Mouse (Mus musculus) intestine, postnatal 0 days (tissue): Measurements from ENCODE around the gene Gm21970. TPM values are rescaled to one million over a fixed set of nuclear protein-coding genes. Genes with fewer than 3 reads are reported as not detected.

ENCODE experiments used
- ATAC-seq: fragments of 200-750 bp; cut with Nextera tagmentation; 2 replicates; pipeline ENCODE4 v1.8.0; 2017; ENCODE audit warnings: mild to moderate bottlenecking, moderate TSS enrichment, moderate library complexity
- H3K27ac ChIP-seq: fragments of 300-500 bp; sonication (generic); 2 replicates; pipeline ENCODE4 v1.5.1; 2014; ENCODE audit warnings: mild to moderate bottlenecking, low read depth, low read length, moderate library complexity
- H3K27me3 ChIP-seq: fragments of 300-500 bp; sonication (generic); replicated peaks from 2 replicates; pipeline ENCODE4 v1.6.1; 2014; ENCODE audit warnings: low read length, mixed read lengths; ENCODE audit not compliant: control insufficient read depth, insufficient read depth
- H3K36me3 ChIP-seq: fragments of 300-500 bp; sonication (generic); 2 replicates; pipeline ENCODE4 v1.6.1; 2014; ENCODE audit warnings: mild to moderate bottlenecking, moderate library complexity; ENCODE audit not compliant: control insufficient read depth, insufficient read depth
- H3K4me1 ChIP-seq: fragments of 300-500 bp; sonication (generic); replicated peaks from 2 replicates; pipeline ENCODE4 v1.6.1; 2014; ENCODE audit warnings: antibody characterized with exemption, low read length, mixed read lengths; ENCODE audit not compliant: control insufficient read depth, insufficient read depth
- H3K4me2 ChIP-seq: fragments of 300-500 bp; sonication (generic); replicated peaks from 2 replicates; pipeline ENCODE4 v1.6.1; 2014; ENCODE audit warnings: low read depth, mild to moderate bottlenecking, moderate library complexity
- H3K4me3 ChIP-seq: fragments of 300-500 bp; sonication (generic); 2 replicates; pipeline ENCODE4 v1.5.1; 2014; ENCODE audit warnings: low read depth, low read length
- H3K9ac ChIP-seq: fragments of 300-500 bp; sonication (generic); 2 replicates; pipeline ENCODE4 v1.6.1; 2014; ENCODE audit warnings: mild to moderate bottlenecking, low read depth, low read length
- H3K9me3 ChIP-seq: fragments of 300-500 bp; sonication (generic); 2 replicates; pipeline ENCODE4 v1.6.1; 2016; ENCODE audit warnings: mixed run types; ENCODE audit not compliant: control insufficient read depth
- CTCF ChIP-seq: sonication (generic); IDR thresholded peaks from 2 replicates; pipeline ENCODE4 v1.5.1; 2016; ENCODE audit warnings: low read depth, mild to moderate bottlenecking, control low read depth, antibody characterized with exemption, moderate library complexity
- WGBS: fragments of 180-500 bp; shearing (Covaris S2); extraction: QIAGEN DNeasy Blood & Tissue Kit; methylation state at CpG from one replicate; pipeline ENCODE4 v1.1.7; 2014; 5-methylcytosine and 5-hydroxymethylcytosine counted together
- polyA plus RNA-seq: library from polyadenylated mRNA; unstranded; fragments of >200 nt; fragmentation: Nextera tagmentation; extraction: Ambion mirVana; gene quantifications from 2 replicates; pipeline ENCODE4 v1.2.1, GENCODE M21; 2015

Gm21970 gene
- polyA plus RNA-seq, 1 experiment from 2014 or later: not detected

GRCm38 (mm10) chr16:91426586-91426985 is 35.1 kb downstream of the Gm21970 start:
- no peak overlapping the region for H3K27ac ChIP-seq
- H3K4me2 ChIP-seq: no peak overlapping the region
- ATAC-seq: no peak
- TF ChIP-seq CTCF: no peak
- H3K27me3 ChIP-seq: no peaks in the 10 kb centered on the region
- peaks cover 58% of the 10 kb centered on the region for H3K36me3 ChIP-seq
- no peak overlapping the region for H3K4me3 ChIP-seq
- H3K9ac ChIP-seq: no peak overlapping the region
- 90% methylated on average over 4 of the region's 4 CpGs for WGBS
- no peaks in the 10 kb centered on the region for H3K9me3 ChIP-seq
- H3K4me1 ChIP-seq: no peaks in the 10 kb centered on the region

GRCm38 (mm10) chr16:91427461-91427860 is 35.9 kb downstream of the Gm21970 start:
- H3K4me2 ChIP-seq: no peak overlapping the region
- no peak overlapping the region for H3K4me3 ChIP-seq
- no peaks in the 10 kb centered on the region for H3K27me3 ChIP-seq
- peaks cover 50% of the 10 kb centered on the region for H3K36me3 ChIP-seq
- no peak overlapping the region for H3K27ac ChIP-seq
- no peak overlapping the region for H3K9ac ChIP-seq
- no peaks in the 10 kb centered on the region for H3K9me3 ChIP-seq
- WGBS: 74% methylated on average over 5 of the region's 5 CpGs
- no peaks in the 10 kb centered on the region for H3K4me1 ChIP-seq
- ATAC-seq: no peak
- no peak for TF ChIP-seq CTCF

- H3K4me3 ChIP-seq: no peak overlapping the region
- H3K9me3 ChIP-seq: no peaks in the 10 kb centered on the region
- no peaks in the 10 kb centered on the region for H3K27me3 ChIP-seq
- peaks cover 4% of the 10 kb centered on the region; the same call in 1 of the 2 replicates for H3K4me1 ChIP-seq
- no peak overlapping the region for H3K9ac ChIP-seq
- H3K4me2 ChIP-seq: no peak overlapping the region
- no peak for TF ChIP-seq CTCF
- 71% methylated on average over 8 of the region's 8 CpGs for WGBS
- no peak overlapping the region for H3K27ac ChIP-seq
- no peak for ATAC-seq
- peaks cover 42% of the 10 kb centered on the region for H3K36me3 ChIP-seq
Measured at GRCm38 (mm10) chr16:91428259-91428865, 36.8 kb downstream of the Gm21970 start.

- no peak overlapping the region for H3K4me2 ChIP-seq
- 39% methylated on average over 5 of the region's 5 CpGs for WGBS
- no peaks in the 10 kb centered on the region for H3K9me3 ChIP-seq
- no peak for ATAC-seq
- H3K27me3 ChIP-seq: no peaks in the 10 kb centered on the region
- no peak overlapping the region for H3K4me3 ChIP-seq
- no peak overlapping the region for H3K27ac ChIP-seq
- H3K9ac ChIP-seq: no peak overlapping the region
- peaks cover 4% of the 10 kb centered on the region; the same call in 1 of the 2 replicates for H3K4me1 ChIP-seq
- no peak for TF ChIP-seq CTCF
- no peaks in the 10 kb centered on the region for H3K36me3 ChIP-seq
Measured at GRCm38 (mm10) chr16:91432720-91433328, 41.3 kb downstream of the Gm21970 start.

- H3K27ac ChIP-seq: no peak overlapping the region
- H3K4me3 ChIP-seq: no peak overlapping the region
- no peak overlapping the region for H3K4me2 ChIP-seq
- TF ChIP-seq CTCF: no peak
- no peak overlapping the region for H3K9ac ChIP-seq
- H3K9me3 ChIP-seq: no peaks in the 10 kb centered on the region
- no peaks in the 10 kb centered on the region for H3K27me3 ChIP-seq
- peaks cover 4% of the 10 kb centered on the region; the same call in 1 of the 2 replicates for H3K4me1 ChIP-seq
- WGBS: 55% methylated on average over 8 of the region's 8 CpGs
- ATAC-seq: no peak
- H3K36me3 ChIP-seq: no peaks in the 10 kb centered on the region
Measured at GRCm38 (mm10) chr16:91433329-91433933, 41.9 kb downstream of the Gm21970 start.

- no peaks in the 10 kb centered on the region for H3K9me3 ChIP-seq
- H3K27me3 ChIP-seq: no peaks in the 10 kb centered on the region
- 81% methylated on average over 3 of the region's 3 CpGs for WGBS
- TF ChIP-seq CTCF: no peak
- H3K4me3 ChIP-seq: no peak overlapping the region
- H3K36me3 ChIP-seq: no peaks in the 10 kb centered on the region
- ATAC-seq: no peak
- H3K9ac ChIP-seq: no peak overlapping the region
- no peak overlapping the region for H3K27ac ChIP-seq
- no peak overlapping the region for H3K4me2 ChIP-seq
- peaks cover 4% of the 10 kb centered on the region; the same call in 1 of the 2 replicates for H3K4me1 ChIP-seq
Measured at GRCm38 (mm10) chr16:91434119-91434518, 42.6 kb downstream of the Gm21970 start.
